Mouse (Mus musculus) embryo, embryonic 9.5 days (tissue): ENCODE results near the gene Ulbp1.
"Not testable (repeated sequence)": the region's sequence is repeated elsewhere in the genome, so short reads cannot be mapped to it uniquely, and the experiment has no call there.

Experiments
- DNase-seq: peaks from one replicate; pipeline ENCODE4 v3.0.0-alpha.2; 2017; ENCODE audit errors: extremely low spot score

Ulbp1 gene

GRCm38 (mm10) chr10:7473197-7473889 lies at the start of gene Ulbp1:
TSS of gene Ulbp1 (minus strand) at chr10:7473638.
- DNase-seq: no peak

- not testable (repeated sequence) for DNase-seq
Observed at GRCm38 (mm10) chr10:7498180-7498579, 24.7 kb upstream of the Ulbp1 start.

DNA sequence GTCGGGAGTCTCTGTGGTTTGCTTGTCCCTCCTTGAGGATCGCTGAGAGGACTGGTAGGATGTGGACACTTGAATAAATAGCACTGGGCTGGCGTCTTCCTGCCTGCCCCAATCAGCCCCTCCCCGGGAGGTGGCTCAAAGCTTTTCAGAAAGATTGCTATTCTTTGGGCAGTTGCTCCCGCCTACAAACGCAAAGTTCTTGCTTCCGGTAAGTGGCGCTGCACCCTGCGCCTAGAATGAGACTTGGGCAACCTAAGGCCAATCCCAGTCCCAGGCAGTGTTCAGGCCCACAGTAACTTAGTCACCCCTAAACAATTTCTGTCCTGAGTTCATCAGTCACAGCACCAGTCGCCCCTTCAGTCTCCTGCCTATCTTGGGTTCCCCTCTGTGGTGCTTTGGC lies 18.9 kb upstream of the Ulbp1 start:
- peak; percentile 26 for DNase-seq

GRCm38 (mm10) chr10:7483650-7484049 lies 10.2 kb upstream of the Ulbp1 start:
- no peak for DNase-seq

GRCm38 (mm10) chr10:7474225-7474624 lies 787 bp upstream of the Ulbp1 start:
- not testable (repeated sequence) for DNase-seq

DNA sequence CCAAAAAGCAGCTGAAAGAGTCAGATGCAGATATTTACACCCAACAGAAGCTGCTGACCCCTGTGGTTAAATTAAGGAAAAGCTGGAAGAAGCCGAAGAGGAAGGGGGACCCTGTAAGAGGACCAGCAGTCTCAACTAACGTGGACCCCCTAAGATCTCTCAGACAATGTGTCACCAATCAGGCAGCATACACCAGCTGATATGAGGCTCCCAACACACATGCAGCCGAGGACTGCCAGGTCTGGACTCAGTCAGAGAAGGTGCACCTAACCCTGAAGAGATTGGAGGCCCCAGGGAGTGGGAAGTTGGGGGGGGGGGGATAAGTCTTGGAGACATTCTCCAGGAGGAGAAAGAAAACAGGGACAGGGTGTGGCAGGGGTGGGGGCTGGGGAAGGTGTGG lies 1.8 kb downstream of the Ulbp1 start:
- DNase-seq: no peak

DNA sequence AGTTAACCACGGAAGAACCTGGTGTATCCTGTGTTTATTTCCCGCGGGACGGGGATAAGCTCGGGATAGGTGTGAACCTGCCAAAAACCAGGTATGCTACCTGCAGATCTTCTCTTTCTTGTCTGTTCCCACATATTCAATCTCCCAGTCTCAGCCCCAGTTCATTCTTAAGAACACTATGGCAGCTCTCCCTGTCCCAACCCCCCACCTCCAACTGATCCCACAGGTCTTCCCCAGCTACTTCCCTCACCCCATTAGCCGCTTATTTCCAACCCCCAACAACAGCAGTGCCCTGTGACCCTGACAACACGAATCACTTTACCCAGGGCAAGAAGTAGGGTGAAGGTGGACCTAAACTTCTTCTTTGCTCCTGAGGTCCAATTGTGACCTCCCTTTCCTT lies 3.0 kb downstream of the Ulbp1 start:
- no peak for DNase-seq

DNA sequence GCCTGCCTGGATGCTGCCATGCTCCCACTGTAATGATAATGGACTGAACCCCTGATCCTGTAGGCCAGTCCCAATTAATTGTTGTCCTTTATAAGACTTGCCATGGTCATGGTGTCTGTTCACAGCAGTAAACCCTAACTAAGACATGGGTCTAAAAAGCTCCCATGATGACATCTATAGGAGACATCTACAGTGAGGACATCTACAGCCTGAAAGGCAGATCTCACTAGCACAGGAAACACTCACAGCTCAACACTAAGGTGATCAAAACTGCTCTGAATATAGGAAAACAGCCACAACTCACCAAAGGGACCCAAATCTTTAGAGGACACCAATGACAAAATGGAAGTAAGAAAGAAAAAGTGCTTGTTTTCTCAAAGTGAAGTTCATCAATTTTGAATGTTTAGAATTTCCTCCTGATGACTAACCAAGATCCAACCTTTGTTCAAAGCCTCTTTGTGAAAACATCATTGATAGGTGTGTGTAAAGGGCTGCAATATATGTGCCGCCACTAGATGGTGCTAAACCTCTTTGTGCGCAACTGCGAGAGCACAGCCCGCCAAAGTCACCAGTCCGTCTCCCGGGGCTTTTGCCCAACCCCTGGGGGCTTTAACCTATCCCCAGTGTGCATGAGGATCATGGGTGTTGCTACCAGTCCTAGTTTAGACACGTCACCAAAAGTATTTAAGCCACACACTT lies 3.6 kb downstream of the Ulbp1 start:
- DNase-seq: peak; percentile 52

GRCm38 (mm10) chr10:7462006-7462405 lies 11.4 kb downstream of the Ulbp1 start:
- DNase-seq: peak; percentile 10

GRCm38 (mm10) chr10:7438928-7439327 lies 34.5 kb downstream of the Ulbp1 start:
- DNase-seq: no peak

GRCm38 (mm10) chr10:7393143-7394035 lies 80.0 kb downstream of the Ulbp1 start:
- peak; percentile 20 for DNase-seq

- DNase-seq: peak; percentile 42
Observed at GRCm38 (mm10) chr10:7391935-7392930, 81.2 kb downstream of the Ulbp1 start.

DNA sequence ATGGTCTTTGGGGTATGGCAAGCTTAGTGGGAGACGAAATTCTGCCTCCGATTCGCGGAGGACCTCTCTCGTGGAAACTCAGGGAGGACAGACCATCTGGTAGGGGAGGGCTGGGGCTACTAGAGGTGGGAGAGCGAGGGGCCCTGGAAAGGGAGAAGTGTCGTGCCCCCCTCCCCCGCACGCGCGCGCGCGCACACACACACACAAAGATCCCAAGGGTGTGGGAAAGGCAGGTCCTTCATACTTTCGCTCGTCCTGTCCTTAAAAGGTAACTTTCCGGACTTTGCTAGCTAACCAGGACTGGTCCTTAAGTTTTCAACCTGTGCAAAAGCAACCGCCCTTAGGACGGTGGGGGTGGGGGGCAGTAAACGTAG lies 81.9 kb downstream of the Ulbp1 start:
- DNase-seq: peak; percentile 31

- DNase-seq: peak; percentile 45
Observed at GRCm38 (mm10) chr10:7391108-7391507, 82.3 kb downstream of the Ulbp1 start.
